Mouse (Mus musculus) NIH3T3 (cell line): ENCODE measurements around the gene Katnbl1.

ENCODE experiments used
- DNase-seq: peaks from one replicate; pipeline ENCODE4 v3.0.0-alpha.2; 2012; ENCODE audit warnings: low read depth

Katnbl1 gene

DNA sequence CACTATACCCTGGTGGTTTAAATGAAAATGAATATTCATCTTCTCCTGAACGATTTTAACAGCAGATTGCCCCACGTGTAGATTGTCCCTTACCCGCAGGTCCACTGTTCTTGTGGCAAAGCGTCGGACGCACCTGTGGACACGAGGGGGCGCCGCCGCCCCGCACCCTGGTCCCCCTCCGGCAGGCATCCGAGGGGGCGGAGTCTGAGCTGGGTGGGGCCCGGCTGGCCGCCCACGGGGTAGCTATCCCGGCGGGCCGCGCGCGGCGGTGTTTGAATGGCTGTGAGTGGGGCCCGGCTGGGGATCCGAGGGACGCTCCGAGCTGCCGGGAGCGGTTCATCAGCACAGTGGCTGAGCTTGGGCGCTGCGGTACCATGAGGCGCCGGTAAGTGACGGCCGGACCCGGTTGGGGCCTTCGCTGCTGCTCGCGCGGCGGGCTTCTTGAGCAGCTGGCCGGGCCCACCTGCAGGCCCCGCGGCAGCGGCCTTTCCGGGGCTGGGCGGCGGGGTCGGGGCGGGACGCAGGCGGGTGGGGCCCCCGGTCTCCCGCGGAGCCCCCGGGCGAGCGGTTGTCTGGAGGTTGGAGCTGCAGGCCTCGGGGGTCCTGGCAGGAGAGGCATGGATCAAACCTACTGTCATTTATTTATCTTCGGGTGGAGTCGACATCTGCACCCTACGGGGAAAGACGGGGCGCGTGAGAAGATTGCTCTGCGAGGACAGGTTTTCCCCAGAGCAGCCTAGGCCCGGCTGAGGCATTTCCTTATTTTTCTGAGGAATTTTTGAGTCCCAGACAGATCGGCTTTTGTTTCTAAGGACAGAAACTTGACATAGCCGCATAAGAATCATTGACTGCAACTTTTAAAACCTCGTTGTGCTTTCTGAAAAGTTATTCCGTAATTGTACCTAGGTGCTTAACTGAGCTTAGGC lies at the start of gene Katnbl1:
Gene Katnbl1, plus strand, starts transcription at position 239 of the 926 bp plus-strand sequence.
- peak; percentile 98 for DNase-seq

- no peak for DNase-seq
These were observed 46.7 kb upstream of the Katnbl1 start for GRCm38 (mm10) chr2:112332051-112332898.

- no peak for DNase-seq
These were observed 41.8 kb upstream of the Katnbl1 start for GRCm38 (mm10) chr2:112337211-112337610.

GRCm38 (mm10) chr2:112339736-112340135 lies 39.3 kb upstream of the Katnbl1 start:
- DNase-seq, result peak; percentile 27

DNA sequence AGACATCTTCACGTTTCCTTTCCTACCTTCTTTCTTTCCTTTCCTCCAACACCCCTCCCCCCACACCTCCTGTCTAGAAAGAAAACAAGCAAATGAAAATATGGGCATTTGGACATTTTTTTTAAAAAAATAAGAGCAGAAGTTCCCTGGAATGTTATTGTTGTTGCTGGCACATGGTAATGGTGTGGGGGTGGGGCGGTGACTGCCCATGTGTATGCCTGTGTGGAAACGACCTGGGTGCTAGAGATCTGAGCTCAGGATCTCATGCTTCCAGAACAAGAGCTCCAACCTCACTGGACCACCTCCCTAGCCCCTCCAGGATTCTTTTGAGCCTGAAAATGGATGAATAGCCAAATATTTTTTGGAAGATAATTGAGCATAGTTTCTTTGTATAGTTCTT lies 37.9 kb upstream of the Katnbl1 start:
- peak; percentile 20 for DNase-seq

DNA sequence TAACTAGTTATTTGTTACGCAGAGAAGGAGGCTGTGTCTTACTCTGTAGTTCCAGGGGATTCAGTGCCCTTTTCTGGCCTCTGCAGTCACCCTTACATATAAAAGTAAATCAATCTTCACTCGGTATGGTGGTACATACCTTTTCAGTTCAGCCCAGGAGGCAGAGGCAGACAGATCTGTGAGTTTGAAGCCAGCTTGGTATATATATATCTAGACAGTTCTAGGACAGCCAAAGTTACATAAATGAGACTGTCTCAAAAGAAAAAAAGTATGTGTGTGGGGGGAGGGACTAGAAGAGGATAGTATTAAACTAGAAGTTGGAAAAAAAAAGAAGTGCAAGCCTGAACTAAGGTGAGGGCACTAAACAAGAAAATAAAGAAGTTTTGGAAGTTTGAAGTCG lies 30.8 kb upstream of the Katnbl1 start:
- no peak for DNase-seq

GRCm38 (mm10) chr2:112353685-112354455 lies 25.1 kb upstream of the Katnbl1 start:
- DNase-seq, result no peak

GRCm38 (mm10) chr2:112359611-112360010 lies 19.4 kb upstream of the Katnbl1 start:
- peak; percentile 80 for DNase-seq

DNA sequence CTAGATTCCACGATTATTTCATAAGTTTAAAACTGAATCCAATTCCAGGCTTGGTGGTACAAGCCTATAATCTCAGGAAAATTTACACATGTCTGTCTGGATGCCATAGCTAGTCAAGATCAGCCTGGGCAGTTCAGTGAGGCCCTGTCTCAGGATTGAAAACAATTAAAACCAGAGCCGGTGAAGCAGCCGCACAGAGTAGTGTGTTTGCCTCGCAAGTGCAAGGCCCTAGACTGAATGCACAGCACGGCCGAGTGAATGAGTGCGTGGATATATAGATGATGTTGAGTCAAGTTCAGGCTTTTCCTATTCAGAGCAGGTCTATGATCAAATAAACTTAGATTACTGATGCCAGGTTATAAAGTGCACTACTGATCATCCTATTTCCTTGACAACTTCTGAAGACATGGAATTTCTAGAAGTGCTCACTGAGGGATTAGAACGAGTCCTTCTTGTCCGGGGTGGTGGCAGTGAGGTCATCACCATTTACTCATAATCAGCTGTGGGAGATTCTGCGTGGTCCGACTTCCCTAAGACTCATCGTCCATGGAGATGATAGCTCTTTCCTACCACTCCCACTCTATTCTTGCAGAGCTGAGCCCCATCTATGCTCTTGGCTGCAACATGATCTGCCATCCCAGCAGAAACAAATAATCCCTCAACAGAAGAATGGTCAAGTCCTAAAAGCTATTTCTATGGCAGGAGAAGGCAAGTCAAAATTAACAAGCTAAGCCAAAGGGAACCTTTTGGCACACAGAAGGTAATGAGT lies 18.8 kb upstream of the Katnbl1 start:
- DNase-seq, result no peak

DNA sequence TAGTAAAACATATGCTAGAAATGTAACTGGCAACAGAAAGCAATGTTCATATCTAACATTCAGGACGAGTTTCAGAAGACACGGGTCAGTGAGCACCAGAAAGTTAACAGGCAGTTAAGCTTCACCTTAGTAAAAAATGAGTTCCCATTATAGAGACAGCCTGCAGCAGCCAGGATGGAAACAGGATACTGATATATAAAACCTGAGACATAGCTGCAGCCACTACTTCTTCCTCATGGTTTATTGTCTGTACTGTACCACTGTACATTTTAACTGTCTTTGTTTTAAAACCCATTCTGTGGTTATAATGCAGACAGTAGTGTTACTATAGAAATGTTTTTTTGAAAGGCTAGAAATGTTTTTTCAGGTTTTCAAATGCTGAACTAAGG lies 18.2 kb upstream of the Katnbl1 start:
- DNase-seq, result no peak

GRCm38 (mm10) chr2:112367222-112367621 lies 11.8 kb upstream of the Katnbl1 start:
- no peak for DNase-seq

DNA sequence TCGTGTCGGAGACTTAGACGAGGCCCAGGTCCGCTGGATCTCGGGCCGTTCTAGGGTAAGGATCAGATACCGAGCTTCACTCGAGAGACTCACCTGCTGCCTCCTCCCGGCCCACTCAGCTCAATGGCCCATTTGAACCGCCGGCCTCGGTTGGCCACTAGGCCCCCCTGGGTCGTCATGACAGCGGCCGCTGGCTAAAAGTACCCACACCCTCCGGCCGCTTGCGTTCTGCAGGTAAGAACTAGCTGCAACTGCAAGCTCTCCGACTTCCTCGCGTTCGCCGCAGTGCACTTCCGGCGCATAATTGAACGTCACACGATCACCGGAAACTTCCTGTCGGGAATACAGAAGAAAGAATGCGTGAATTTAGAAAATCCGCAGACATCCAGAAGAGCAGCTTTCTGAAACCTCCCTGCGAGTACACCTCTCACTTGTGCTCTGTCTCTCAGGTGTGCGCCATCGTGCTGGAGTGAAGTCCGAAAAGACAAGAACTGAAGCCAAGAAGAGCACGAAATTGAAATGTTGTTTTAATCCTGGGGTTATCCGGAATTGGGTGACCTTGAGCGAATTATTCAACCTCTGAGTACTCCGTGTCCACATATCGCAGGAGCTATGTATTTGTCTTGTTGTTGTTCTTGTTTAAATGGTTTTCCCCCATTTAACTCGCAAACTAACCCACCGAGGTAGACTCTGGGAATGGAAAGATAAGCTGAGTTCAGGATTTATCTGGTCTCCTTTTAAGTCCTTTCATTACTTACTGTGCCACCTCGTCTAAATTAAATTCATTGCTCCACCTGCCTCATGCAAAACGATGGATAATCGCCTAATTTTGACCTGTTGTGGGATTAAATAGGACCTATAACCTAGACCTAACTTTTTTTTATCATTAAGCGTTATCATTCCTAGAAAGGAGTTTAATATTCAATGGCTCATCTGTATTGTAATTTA lies 11.0 kb upstream of the Katnbl1 start, which contains the start of gene Emc4:
Gene Emc4, minus strand, starts transcription at position 302 of the 948 bp plus-strand sequence.
- peak; percentile 93 for DNase-seq

- DNase-seq, result peak; percentile 90
These were observed 9.1 kb upstream of the Katnbl1 start for GRCm38 (mm10) chr2:112369941-112370340.

DNA sequence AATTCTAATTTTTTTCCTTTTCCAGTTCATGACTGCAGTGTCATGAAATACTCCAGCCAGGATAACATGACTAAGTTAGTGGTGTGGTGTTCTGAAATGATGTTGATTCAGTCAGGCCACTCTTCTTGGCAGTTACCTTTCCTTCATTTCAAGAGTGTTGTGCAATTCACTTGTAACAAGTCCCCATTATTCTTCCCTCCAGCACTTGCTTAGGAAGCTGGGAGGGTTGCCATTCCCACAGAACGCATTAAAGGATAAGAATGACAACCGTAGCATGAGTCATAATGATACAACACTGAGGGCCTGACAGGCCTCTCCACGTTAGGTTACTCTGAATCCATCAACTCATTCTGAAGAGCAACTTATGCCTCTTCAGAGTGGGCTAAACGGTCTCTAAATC lies 5.9 kb upstream of the Katnbl1 start:
- DNase-seq, result peak; percentile 94

DNA sequence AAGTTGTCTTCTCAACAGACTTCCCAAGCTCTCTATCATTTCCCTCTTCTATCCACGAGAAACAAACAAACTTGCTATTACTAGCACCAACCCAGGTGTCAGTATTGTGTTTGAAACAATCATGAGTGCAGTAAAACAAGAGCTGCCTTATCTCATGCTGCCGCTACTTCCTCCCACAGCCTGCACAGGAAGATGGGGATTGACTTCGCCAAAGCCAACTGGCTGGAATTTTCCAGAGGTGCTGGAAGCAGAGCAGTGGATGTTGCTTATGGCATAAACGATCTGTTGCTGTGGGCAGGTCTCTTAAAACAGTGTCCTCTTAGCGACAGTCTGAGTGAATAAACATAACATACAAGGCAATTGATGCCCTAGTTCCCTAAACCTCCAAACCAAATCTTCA lies 4.4 kb upstream of the Katnbl1 start:
- DNase-seq, result no peak

GRCm38 (mm10) chr2:112380131-112380530 lies 1.1 kb downstream of the Katnbl1 start:
- DNase-seq, result no peak

DNA sequence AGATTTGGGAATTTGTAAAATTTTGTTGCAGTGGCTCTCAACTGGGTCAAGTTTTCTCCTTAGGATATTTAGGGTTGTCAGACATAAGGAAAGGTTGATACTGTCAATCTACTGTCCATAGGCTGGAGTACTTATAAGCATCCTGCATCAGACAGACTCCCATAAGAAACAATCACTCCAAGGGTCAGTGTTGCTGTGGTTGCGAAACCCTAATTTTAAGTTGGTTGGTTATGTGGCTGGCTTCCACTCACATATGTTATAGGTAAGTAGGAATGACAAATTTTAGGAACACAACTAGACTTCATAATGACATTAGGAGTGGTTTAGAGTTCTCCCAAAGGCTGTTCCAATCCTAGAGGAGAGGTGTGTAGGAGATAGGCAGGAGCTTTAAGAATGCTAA lies 2.2 kb downstream of the Katnbl1 start:
- DNase-seq, result no peak

DNA sequence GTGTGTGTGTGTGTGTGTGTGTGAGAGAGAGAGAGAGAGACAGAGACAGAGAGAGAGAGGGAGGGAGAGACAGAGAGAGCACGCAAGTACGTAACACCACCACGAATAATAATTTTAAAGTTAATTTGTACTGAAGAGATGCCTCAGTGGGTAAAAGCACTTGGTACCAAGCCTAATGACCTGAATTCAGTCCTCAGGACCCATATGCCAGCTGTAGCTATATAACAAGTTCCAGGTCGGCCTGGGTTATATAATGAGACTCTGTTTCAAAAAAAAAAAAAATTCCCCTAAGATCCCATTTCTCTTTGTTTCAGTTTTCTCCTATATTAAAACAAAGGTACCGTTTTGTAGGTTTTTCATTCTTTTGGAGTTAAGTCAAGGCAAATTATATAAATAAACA lies 11.8 kb downstream of the Katnbl1 start:
- DNase-seq, result no peak

GRCm38 (mm10) chr2:112391346-112392000 lies 12.5 kb downstream of the Katnbl1 start:
- peak; percentile 59 for DNase-seq

DNA sequence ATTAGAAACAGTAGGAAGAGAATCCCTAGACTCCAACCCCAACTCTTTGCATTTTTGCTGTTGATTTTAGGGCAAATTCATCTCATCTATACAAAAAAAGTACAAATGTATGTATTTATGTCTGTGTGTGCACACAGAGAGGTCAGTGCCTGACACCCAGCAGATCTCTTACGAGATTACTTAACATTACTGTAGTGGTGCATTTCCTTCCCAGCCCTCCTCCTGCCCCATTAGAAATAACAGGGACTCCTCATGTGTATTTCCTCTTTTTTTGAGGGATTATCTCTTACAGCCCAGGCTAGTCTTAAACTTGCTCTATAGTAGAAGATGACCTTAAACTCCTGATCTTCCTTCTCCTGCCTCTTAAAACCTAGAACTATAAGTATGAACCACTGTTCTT lies 13.7 kb downstream of the Katnbl1 start:
- no peak for DNase-seq
